Mouse (Mus musculus): ENCODE results near the gene Ddx46. TPM values are rescaled to one million over a fixed set of nuclear protein-coding genes. Genes with fewer than 3 reads are reported as not detected.

Gene Ddx46
- polyA plus RNA-seq (2012; rRNA removed): 10.4 and 12.3 TPM in 2 replicates

DNA sequence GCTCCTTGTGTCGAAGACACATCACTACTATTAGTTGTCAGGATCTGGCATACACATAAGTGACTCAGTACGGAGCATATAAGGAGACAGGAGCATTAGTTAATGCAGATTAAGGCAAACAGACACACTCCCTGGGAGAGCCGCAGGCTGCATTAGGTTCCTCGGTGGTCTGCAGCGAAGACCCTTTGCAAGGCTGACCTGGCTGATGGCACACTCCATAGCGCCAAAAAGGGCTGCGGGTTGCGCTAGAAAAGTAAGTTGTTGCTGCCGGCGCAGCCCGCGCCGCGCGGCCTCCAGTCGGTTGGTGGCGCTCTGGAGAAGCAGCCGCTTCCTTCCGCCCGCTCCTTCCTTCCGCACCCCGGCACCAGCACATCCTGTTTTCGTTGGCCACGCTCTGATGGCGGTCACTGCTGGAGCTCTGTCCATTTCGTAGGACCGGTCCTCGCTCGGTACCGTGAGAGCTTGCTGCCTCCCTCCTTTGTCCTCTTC is at the start of gene Ddx46:
Gene Ddx46 (plus strand): TSS at position 389 of the 489 bp plus-strand sequence.
- H3K27me3 ChIP-seq (ENCODE audit: control insufficient read depth, insufficient read depth, low read length): no peaks in the 10 kb centered on the region
- peak within 1 kb of the TSS; percentile 82 for H3K27ac ChIP-seq (ENCODE audit: insufficient read depth, low read length)
- peaks cover 5% of the 10 kb centered on the region; the same call in 1 of the 2 replicates for H3K4me1 ChIP-seq (ENCODE audit: control insufficient read depth, insufficient read depth, insufficient read length)
- H3K36me3 ChIP-seq (ENCODE audit: control insufficient read depth, insufficient read depth, low read length): peaks cover 9% of the 10 kb centered on the region
- peak within 1 kb of the TSS; percentile 98 for H3K4me3 ChIP-seq (ENCODE audit: extremely low read depth, insufficient read depth, insufficient read length)
- DNase-seq (ENCODE audit: low read depth in 1 of 2, low spot score in 2 of 2): peak; percentile 77 to 87
- whole genome bisulfite sequencing: 4% methylated on average over 30 of the region's 30 CpGs
- TF ChIP-seq POLR2A (IDR thresholded peaks at IDR 0.05; ENCODE audit: low read depth, low read length) (peak; percentile 64; the same call in 1 of the 2 replicates), CTCF (IDR thresholded peaks at IDR 0.05; ENCODE audit: extremely low read depth, insufficient read depth, insufficient read length, insufficient replicate concordance) (peak; percentile 92)

DNA sequence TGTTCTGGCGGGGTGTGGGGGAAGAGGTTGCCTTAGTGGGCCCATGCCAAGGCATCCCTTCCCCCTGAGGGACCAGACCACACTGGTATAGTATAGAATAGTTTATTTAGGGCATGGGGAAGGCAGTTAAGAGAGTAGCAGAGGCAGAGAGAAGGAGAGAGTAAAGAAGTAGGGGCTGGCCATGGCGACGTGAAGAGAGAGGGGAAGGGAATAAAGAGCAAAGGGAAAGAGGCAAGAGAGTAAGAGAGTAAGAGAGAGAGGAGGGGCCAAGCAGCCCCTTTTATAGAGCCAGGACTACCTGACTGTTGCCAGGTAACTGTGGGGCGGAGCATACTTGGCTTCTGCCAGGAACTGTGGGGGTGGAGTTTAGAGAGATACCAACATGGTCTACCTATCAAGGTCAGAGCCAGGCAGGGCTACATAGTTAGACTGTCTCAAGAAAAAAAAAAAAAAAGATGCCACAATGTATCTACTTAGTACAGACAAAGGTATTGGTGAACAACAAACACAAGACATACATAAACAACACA is 42.8 kb upstream of the Ddx46 start:
- no peak for DNase-seq (ENCODE audit: low read depth in 1 of 2, low spot score in 2 of 2)
- Histone ChIP-seq H3K27ac (ENCODE audit: insufficient read depth, low read length) (no peak overlapping the region), H3K4me3 (ENCODE audit: extremely low read depth, insufficient read depth, insufficient read length) (no peak overlapping the region), H3K4me1 (ENCODE audit: control insufficient read depth, insufficient read depth, insufficient read length) (no peaks in the 10 kb centered on the region; the same call in 1 of the 2 replicates), H3K36me3 (ENCODE audit: control insufficient read depth, insufficient read depth, low read length) (peaks cover 21% of the 10 kb centered on the region), H3K27me3 (ENCODE audit: control insufficient read depth, insufficient read depth, low read length) (no peaks in the 10 kb centered on the region)
- TF ChIP-seq POLR2A (IDR thresholded peaks at IDR 0.05; ENCODE audit: low read depth, low read length): no peak
- no peak for TF ChIP-seq CTCF (IDR thresholded peaks at IDR 0.05; ENCODE audit: extremely low read depth, insufficient read depth, insufficient read length, insufficient replicate concordance)
- WGBS: 85% methylated on average over 4 of the region's 4 CpGs

DNA sequence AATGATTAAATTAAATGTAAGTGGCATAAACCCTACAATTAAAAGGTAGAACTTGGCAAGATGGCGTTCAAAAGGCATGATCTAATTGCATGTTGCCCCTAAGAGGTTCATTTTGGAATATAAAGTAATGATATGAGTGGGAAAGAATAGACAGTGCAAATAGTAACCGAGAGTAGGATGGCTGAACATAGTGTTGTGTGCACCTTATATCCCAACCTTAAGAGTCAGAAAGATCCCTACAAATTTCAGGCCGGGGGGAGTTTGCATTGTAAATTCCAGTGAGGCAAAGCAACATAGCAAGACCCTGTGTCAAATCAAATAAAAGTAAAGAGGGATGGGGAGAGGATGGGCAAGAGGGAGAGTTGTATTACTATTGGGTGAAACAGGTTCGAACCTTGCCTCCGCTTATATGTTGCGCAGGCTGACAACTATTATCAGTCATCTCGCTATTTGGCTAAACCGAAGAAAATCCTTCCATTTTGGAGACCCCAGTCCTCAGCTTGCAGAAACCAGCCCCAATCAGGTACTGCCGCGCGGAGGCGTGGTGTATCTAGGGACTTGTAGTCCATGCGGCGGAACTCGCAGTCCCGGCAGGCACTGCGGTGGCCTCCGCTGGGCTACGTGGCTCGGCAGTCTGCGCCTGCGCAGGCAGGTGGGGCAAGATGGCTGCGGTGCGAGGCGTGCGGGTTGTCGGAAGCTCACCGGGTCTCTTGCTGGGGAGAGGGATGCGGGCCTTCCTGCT is 42.1 kb upstream of the Ddx46 start:
- peaks cover 24% of the 10 kb centered on the region for H3K36me3 ChIP-seq (ENCODE audit: control insufficient read depth, insufficient read depth, low read length)
- 6% methylated on average over 29 of the region's 29 CpGs for WGBS
- peak; percentile 88 to 96 for DNase-seq (ENCODE audit: low read depth in 1 of 2, low spot score in 2 of 2)

DNA sequence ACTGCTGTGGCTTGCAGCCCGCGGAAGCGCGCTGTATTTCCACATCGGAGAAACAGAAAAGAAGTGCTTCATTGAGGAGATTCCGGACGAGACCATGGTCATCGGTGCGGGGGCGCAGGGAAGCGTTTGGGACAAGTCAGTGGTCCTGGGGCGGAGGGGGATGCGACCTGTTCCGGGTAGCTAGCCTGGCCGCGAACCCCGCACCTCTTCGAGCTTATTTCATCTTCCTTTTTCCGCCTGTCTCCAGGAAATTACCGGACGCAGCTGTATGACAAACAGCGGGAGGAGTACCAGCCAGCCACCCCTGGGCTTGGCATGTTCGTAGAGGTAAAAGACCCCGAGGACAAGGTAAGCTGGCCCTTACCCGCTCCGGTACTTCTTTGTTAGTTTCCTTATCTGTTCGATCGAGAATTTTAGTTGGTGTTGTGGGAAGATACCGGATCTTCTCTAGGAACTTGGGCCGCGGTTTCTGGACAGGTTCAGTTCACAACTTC is 41.5 kb upstream of the Ddx46 start:
- peak overlapping the region; percentile 55 for H3K27ac ChIP-seq (ENCODE audit: insufficient read depth, low read length)
- H3K4me3 ChIP-seq (ENCODE audit: extremely low read depth, insufficient read depth, insufficient read length): peak overlapping the region; percentile 86
- peaks cover 24% of the 10 kb centered on the region for H3K36me3 ChIP-seq (ENCODE audit: control insufficient read depth, insufficient read depth, low read length)
- DNase-seq (ENCODE audit: low read depth in 1 of 2, low spot score in 2 of 2): no peak
- H3K27me3 ChIP-seq (ENCODE audit: control insufficient read depth, insufficient read depth, low read length): no peaks in the 10 kb centered on the region
- WGBS: under 1% methylated on average over 31 of the region's 31 CpGs
- TF ChIP-seq POLR2A (IDR thresholded peaks at IDR 0.05; ENCODE audit: low read depth, low read length) (no peak), CTCF (IDR thresholded peaks at IDR 0.05; ENCODE audit: extremely low read depth, insufficient read depth, insufficient read length, insufficient replicate concordance) (no peak)
- H3K4me1 ChIP-seq (ENCODE audit: control insufficient read depth, insufficient read depth, insufficient read length): no peaks in the 10 kb centered on the region; the same call in 1 of the 2 replicates

More for the DNA sequence above, 42.1 kb upstream of the Ddx46 start:
- peak overlapping the region; percentile 55 for H3K27ac ChIP-seq (ENCODE audit: insufficient read depth, low read length)
- no peaks in the 10 kb centered on the region; the same call in 1 of the 2 replicates for H3K4me1 ChIP-seq (ENCODE audit: control insufficient read depth, insufficient read depth, insufficient read length)
- H3K27me3 ChIP-seq (ENCODE audit: control insufficient read depth, insufficient read depth, low read length): no peaks in the 10 kb centered on the region
- peak overlapping the region; percentile 86 for H3K4me3 ChIP-seq (ENCODE audit: extremely low read depth, insufficient read depth, insufficient read length)
- no peak for TF ChIP-seq CTCF (IDR thresholded peaks at IDR 0.05; ENCODE audit: extremely low read depth, insufficient read depth, insufficient read length, insufficient replicate concordance)
- TF ChIP-seq POLR2A (IDR thresholded peaks at IDR 0.05; ENCODE audit: low read depth, low read length): peak; percentile 95

DNA sequence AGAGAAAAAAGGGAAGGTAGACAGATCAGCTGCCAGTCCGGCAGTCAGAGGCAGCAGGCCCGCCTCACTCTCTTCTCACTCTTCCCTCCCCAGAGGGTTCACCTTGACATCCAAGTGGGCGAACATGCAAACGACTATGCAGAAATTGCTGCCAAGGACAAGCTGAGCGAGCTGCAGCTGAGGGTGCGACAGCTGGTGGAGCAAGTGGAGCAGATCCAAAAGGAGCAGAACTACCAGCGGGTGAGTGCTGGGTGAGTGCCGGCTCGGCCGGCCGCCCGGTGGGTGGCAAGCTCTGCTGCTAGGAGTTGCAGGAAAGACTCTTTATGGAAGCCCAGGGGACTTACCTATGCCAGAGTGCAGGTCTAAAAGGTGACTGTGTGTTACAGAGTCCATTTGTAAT is 39.5 kb upstream of the Ddx46 start:
- H3K27me3 ChIP-seq (ENCODE audit: control insufficient read depth, insufficient read depth, low read length): no peaks in the 10 kb centered on the region
- peaks cover 24% of the 10 kb centered on the region for H3K36me3 ChIP-seq (ENCODE audit: control insufficient read depth, insufficient read depth, low read length)
- H3K4me3 ChIP-seq (ENCODE audit: extremely low read depth, insufficient read depth, insufficient read length): no peak overlapping the region
- peaks cover 5% of the 10 kb centered on the region; the same call in 1 of the 2 replicates for H3K4me1 ChIP-seq (ENCODE audit: control insufficient read depth, insufficient read depth, insufficient read length)
- no peak for DNase-seq (ENCODE audit: low read depth in 1 of 2, low spot score in 2 of 2)
- TF ChIP-seq POLR2A (IDR thresholded peaks at IDR 0.05; ENCODE audit: low read depth, low read length): no peak
- TF ChIP-seq CTCF (IDR thresholded peaks at IDR 0.05; ENCODE audit: extremely low read depth, insufficient read depth, insufficient read length, insufficient replicate concordance): no peak
- H3K27ac ChIP-seq (ENCODE audit: insufficient read depth, low read length): no peak overlapping the region
- WGBS: 92% methylated on average over 12 of the region's 12 CpGs

DNA sequence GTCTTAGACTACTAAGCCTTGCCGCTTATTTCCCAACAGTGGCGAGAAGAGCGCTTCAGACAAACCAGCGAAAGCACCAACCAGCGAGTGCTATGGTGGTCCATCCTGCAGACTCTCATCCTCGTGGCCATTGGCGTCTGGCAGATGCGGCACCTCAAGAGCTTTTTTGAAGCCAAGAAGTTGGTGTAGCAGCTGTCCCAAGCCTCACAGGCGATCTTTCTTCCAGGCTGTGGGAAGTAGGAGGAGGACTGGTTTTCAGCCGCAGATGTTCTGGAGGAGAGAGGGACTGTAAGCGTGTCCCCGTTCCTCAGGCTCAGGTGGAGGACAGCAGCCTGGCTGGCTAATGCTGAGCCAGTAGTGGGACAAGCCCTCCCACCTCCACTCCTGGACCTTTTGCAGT is 38.0 kb upstream of the Ddx46 start:
- Histone ChIP-seq H3K4me3 (ENCODE audit: extremely low read depth, insufficient read depth, insufficient read length) (no peak overlapping the region), H3K4me1 (ENCODE audit: control insufficient read depth, insufficient read depth, insufficient read length) (peaks cover 5% of the 10 kb centered on the region; the same call in 1 of the 2 replicates), H3K27ac (ENCODE audit: insufficient read depth, low read length) (no peak overlapping the region), H3K36me3 (ENCODE audit: control insufficient read depth, insufficient read depth, low read length) (peaks cover 24% of the 10 kb centered on the region), H3K27me3 (ENCODE audit: control insufficient read depth, insufficient read depth, low read length) (no peaks in the 10 kb centered on the region)
- TF ChIP-seq CTCF (IDR thresholded peaks at IDR 0.05; ENCODE audit: extremely low read depth, insufficient read depth, insufficient read length, insufficient replicate concordance) (no peak), POLR2A (IDR thresholded peaks at IDR 0.05; ENCODE audit: low read depth, low read length) (no peak)
- DNase-seq (ENCODE audit: low read depth in 1 of 2, low spot score in 2 of 2): no peak
- 94% methylated on average over 12 of the region's 12 CpGs for WGBS
